Mouse (Mus musculus): Measurements from ENCODE around the gene Otogl.

DNA sequence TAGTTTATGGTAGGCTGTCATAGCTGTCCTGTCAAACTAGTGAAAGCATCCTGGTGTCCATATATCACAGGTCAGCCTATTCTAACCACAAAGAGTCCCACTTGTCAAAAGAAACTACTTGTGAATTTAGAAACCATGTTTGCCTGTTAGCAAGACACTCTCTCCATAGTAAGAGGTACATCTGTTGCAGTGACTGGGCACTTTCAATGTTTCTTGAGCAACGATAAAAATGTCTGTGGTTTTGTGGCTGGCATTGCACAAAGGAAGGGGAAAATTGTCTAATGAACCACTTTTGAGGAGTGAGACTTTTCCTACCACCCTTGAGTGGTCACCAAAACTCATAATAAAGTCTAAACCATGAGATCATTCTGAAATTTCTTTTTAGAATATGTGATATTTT lies 36.1 kb upstream of the Otogl start:
- TF ChIP-seq CTCF (IDR thresholded peaks at IDR 0.05; ENCODE audit: borderline replicate concordance, extremely low read depth, insufficient read depth, insufficient read length) (no peak), POLR2A (IDR thresholded peaks at IDR 0.05; ENCODE audit: borderline replicate concordance, extremely low read depth, insufficient read depth, insufficient read length, poor library complexity, severe bottlenecking) (no peak)

Measured in brain, embryonic 14.5 days (tissue).